Mouse (Mus musculus): Measurements from ENCODE around the gene Bmp7. TPM values are rescaled to one million over a fixed set of nuclear protein-coding genes. Genes with fewer than 3 reads are reported as not detected.
A peak's percentile ranks its signal among the peaks of the same experiment; 100 is the strongest.

Bmp7 gene
- polyA plus RNA-seq, 1 experiment, result 23.5 TPM

DNA sequence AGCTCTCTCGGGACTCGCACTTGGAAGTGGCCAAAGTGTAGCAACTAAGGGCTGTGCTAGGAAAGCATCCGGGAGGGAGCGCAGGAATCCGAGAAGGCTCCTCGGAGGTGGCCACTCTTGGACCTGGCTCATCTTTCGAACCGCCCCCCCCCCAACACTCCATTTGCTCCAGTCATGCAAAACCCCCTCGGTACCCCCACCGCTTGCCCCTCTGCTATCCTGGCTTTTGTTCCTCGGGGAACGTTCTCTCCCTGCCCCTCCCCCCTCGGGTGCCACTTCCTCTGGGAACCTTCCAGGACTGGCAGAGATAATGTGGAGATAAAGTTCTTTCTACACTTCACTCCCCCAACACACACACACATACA lies 660 bp upstream of the Bmp7 start:
- Histone ChIP-seq H3K4me3 (ENCODE audit: low read depth, low read length) (peak overlapping the region; percentile 74), H3K27ac (ENCODE audit: insufficient read depth, low read depth, low read length) (no peak overlapping the region), H3K27me3 (ENCODE audit: control insufficient read depth, insufficient read depth, low read length) (peaks cover 11% of the 10 kb centered on the region), H3K4me1 (ENCODE audit: control insufficient read depth, insufficient read depth, insufficient read length, low read length) (peaks cover 9% of the 10 kb centered on the region), H3K36me3 (ENCODE audit: control insufficient read depth, insufficient read depth, low read length) (no peaks in the 10 kb centered on the region)
- WGBS, result 1% methylated on average over 13 of the region's 13 CpGs
- TF ChIP-seq POLR2A (IDR thresholded peaks at IDR 0.05; ENCODE audit: low read depth, low read length), result no peak
- no peak for TF ChIP-seq CTCF (IDR thresholded peaks at IDR 0.05; ENCODE audit: extremely low read depth, insufficient read length, insufficient replicate concordance, low read depth, low read length)

DNA sequence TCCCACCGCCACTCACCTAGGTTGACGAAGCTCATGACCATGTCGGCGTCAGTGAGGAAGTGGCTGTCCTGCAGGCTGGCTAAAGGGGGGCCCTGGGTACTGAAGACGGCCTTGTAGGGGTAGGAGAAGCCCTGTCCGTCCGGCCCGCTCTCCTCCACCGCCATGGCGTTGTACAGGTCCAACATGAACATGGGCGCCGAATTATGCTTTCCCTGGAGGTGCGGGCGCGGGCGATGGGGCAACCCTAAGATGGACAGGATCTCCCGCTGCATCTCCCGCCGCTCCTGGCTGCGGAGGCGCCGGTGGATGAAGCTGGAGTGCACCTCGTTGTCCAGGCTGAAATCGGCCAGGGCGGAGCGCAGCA lies 500 bp downstream of the Bmp7 start:
- 0 out of 2 replicates have a peak overlapping the region, but pooled peaks have one; percentile 1 for H3K27ac ChIP-seq (ENCODE audit: insufficient read depth, low read depth, low read length)
- peaks cover 9% of the 10 kb centered on the region for H3K4me1 ChIP-seq (ENCODE audit: control insufficient read depth, insufficient read depth, insufficient read length, low read length)
- H3K36me3 ChIP-seq (ENCODE audit: control insufficient read depth, insufficient read depth, low read length), result no peaks in the 10 kb centered on the region
- peak overlapping the region; percentile 74 for H3K4me3 ChIP-seq (ENCODE audit: low read depth, low read length)
- peaks cover 11% of the 10 kb centered on the region for H3K27me3 ChIP-seq (ENCODE audit: control insufficient read depth, insufficient read depth, low read length)
- no peak for TF ChIP-seq CTCF (IDR thresholded peaks at IDR 0.05; ENCODE audit: extremely low read depth, insufficient read length, insufficient replicate concordance, low read depth, low read length)
- no peak for TF ChIP-seq POLR2A (IDR thresholded peaks at IDR 0.05; ENCODE audit: low read depth, low read length)
- under 1% methylated on average over 26 of the region's 26 CpGs for WGBS

DNA sequence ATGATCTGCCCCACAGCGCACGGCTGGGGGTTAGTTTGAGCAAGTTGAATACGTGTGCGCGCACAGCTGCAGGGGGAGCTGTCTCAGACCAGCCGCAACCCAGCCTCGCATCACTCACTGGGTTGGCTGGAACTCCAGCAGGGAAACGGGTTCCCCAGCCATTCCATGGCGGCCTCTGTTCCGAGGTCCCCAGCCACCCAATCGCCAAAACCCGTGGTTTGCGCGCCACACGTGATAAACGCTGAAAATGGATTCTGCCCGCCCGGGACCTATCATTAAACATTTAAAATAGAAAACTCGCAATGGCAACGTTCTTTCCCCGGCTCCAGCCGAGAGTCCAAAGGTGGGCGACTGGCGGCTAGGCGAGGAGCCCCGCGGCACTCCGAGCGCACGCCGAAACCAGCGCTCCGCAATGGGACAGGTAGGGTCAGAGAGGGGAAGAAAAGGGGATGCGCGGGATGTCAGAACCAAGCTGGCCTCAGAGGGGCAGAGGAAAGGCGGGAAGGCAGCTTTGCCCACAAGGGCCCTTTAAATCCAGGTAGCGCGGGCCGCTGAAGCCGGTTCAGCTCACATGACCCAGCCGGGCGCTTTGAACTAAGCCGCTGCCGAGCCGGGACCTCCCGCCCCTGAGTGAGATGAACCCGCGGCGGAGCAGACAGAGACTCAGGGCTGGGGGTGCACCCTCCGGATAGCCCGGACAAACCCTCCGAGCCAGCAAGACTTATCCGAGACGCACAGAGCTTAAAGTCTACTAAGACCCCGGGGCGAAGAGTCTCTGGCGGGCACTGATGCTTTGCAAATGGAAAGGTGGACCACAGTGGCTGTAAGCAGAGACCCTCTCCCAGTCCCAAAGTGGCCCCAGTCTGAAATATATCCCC lies 1.1 kb downstream of the Bmp7 start:
- TF ChIP-seq POLR2A (IDR thresholded peaks at IDR 0.05; ENCODE audit: low read depth, low read length), result no peak
- no peak for TF ChIP-seq CTCF (IDR thresholded peaks at IDR 0.05; ENCODE audit: extremely low read depth, insufficient read length, insufficient replicate concordance, low read depth, low read length)
- Histone ChIP-seq H3K4me1 (ENCODE audit: control insufficient read depth, insufficient read depth, insufficient read length, low read length) (peaks cover 9% of the 10 kb centered on the region), H3K4me3 (ENCODE audit: low read depth, low read length) (peak overlapping the region; percentile 74), H3K36me3 (ENCODE audit: control insufficient read depth, insufficient read depth, low read length) (no peaks in the 10 kb centered on the region), H3K27me3 (ENCODE audit: control insufficient read depth, insufficient read depth, low read length) (peaks cover 11% of the 10 kb centered on the region), H3K27ac (ENCODE audit: insufficient read depth, low read depth, low read length) (0 out of 2 replicates have a peak overlapping the region, but pooled peaks have one; percentile 10)
- 1% methylated on average over 57 of the region's 57 CpGs for WGBS

DNA sequence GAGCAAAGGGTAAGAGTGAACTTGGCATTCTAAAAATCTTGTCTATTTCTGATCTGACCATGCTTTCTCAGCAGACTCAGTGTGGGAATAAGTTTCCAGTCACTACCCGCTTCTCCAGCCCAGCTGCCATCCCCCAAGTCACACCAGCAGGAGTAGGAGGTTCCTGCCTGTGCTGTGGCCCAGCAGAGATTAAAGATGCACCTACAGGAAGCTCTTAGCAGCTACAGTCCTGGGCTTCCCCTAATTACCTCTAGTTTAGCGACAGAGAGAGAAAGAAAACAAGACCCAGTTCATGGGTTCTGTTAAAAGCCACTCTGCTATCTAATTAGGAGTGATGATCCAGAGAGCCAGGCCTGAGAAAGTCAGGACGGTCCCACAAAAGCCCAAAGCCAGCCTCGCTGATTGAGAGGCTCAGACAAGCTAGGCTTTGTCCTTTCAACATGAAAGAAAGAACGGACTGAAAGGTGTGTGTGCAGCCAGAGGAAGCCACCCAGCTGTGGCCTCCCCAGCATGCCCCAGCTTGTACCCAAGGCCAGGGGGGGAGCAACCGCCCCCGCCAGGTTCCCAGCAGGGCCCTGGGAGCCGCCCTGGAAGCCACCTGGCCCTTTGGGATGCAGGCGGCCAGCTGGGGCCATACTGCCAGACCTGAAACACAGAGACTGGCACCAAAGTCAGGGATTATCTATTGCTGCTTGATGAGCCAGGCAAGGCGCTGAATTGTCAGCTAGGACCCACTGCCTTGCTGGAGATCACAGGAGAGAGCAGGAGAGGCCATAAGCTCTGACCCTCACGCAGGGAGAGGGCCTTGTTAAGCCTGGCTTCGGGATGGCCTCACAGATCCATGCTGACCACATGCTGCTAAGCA lies 2.6 kb downstream of the Bmp7 start:
- Histone ChIP-seq H3K36me3 (ENCODE audit: control insufficient read depth, insufficient read depth, low read length) (no peaks in the 10 kb centered on the region), H3K4me1 (ENCODE audit: control insufficient read depth, insufficient read depth, insufficient read length, low read length) (peaks cover 9% of the 10 kb centered on the region), H3K27ac (ENCODE audit: insufficient read depth, low read depth, low read length) (peak overlapping the region; percentile 7; the same call in 1 of the 2 replicates), H3K27me3 (ENCODE audit: control insufficient read depth, insufficient read depth, low read length) (peaks cover 11% of the 10 kb centered on the region), H3K4me3 (ENCODE audit: low read depth, low read length) (no peak overlapping the region)
- TF ChIP-seq CTCF (IDR thresholded peaks at IDR 0.05; ENCODE audit: extremely low read depth, insufficient read length, insufficient replicate concordance, low read depth, low read length) (no peak), POLR2A (IDR thresholded peaks at IDR 0.05; ENCODE audit: low read depth, low read length) (no peak)
- WGBS, result 44% methylated on average over 12 of the region's 12 CpGs

DNA sequence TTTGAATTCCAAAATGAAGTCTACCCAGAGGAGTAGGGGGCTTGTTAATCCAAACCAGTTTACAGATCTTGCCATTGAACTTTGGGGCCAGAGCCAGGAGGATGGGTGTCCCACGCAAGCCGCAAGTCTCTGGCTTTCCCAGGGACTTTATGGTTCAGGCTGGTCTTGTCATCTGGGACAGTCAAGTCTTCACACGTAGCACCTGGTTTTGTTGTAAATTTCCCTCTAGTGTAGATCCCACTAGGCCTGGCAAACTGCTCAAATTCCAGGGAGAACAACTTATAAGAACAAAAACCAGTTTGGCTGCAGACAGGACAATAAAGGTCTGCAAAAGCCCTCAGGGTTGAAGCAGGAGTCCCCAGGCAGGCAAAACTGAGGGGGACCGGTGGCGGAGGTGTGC lies 3.3 kb downstream of the Bmp7 start:
- no peaks in the 10 kb centered on the region for H3K36me3 ChIP-seq (ENCODE audit: control insufficient read depth, insufficient read depth, low read length)
- 89% methylated on average over 5 of the region's 5 CpGs for WGBS
- peaks cover 9% of the 10 kb centered on the region for H3K4me1 ChIP-seq (ENCODE audit: control insufficient read depth, insufficient read depth, insufficient read length, low read length)
- peaks cover 11% of the 10 kb centered on the region for H3K27me3 ChIP-seq (ENCODE audit: control insufficient read depth, insufficient read depth, low read length)
- H3K4me3 ChIP-seq (ENCODE audit: low read depth, low read length), result no peak overlapping the region
- peak overlapping the region; percentile 8; the same call in 1 of the 2 replicates for H3K27ac ChIP-seq (ENCODE audit: insufficient read depth, low read depth, low read length)
- no peak for TF ChIP-seq CTCF (IDR thresholded peaks at IDR 0.05; ENCODE audit: extremely low read depth, insufficient read length, insufficient replicate concordance, low read depth, low read length)
- TF ChIP-seq POLR2A (IDR thresholded peaks at IDR 0.05; ENCODE audit: low read depth, low read length), result no peak

DNA sequence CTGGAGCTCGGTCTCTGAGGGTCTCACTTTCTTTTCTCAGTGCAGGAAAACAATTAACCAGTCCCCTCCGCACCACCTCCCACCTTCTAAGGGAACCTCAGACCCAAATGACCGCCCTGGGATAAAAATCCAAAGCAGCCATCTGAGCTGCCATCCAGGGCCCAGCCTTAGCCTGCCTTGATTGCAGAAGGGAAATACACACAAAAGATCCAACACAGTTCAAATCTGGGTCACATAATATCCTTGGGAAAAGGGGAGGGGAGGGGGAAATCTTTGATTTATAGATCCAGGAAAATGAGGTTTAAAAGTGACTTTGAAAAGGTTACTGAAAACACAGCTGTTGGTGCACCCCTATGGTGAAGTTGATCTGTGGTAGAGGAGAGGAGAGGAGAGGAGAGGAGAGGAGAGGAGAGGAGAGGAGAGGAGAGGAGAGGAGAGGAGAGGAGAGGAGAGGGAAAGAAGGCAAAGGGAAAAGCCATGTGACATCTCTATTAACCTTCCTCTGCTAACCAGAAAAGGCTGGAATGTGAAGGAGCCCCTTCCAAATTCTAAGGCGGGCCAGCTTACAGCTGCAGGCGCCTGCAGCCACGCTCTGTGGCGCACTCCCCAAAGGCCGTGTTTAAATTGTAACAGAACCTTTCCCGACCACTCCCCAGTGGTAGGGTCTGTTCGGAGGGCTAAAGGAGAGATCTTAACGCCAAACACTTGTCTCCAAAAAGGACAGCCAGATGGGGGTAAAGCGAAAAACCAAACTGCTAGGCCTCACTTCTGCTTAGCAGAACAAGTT lies 4.2 kb downstream of the Bmp7 start:
- Histone ChIP-seq H3K4me1 (ENCODE audit: control insufficient read depth, insufficient read depth, insufficient read length, low read length) (peaks cover 9% of the 10 kb centered on the region), H3K4me3 (ENCODE audit: low read depth, low read length) (no peak overlapping the region), H3K27me3 (ENCODE audit: control insufficient read depth, insufficient read depth, low read length) (peaks cover 11% of the 10 kb centered on the region), H3K36me3 (ENCODE audit: control insufficient read depth, insufficient read depth, low read length) (no peaks in the 10 kb centered on the region), H3K27ac (ENCODE audit: insufficient read depth, low read depth, low read length) (no peak overlapping the region)
- TF ChIP-seq CTCF (IDR thresholded peaks at IDR 0.05; ENCODE audit: extremely low read depth, insufficient read length, insufficient replicate concordance, low read depth, low read length), result no peak
- TF ChIP-seq POLR2A (IDR thresholded peaks at IDR 0.05; ENCODE audit: low read depth, low read length), result no peak
- WGBS, result 87% methylated on average over 12 of the region's 12 CpGs

Data from small intestine, adult 2 months (tissue).